Mouse (Mus musculus): Measurements from ENCODE around the gene Dll3.

DNA sequence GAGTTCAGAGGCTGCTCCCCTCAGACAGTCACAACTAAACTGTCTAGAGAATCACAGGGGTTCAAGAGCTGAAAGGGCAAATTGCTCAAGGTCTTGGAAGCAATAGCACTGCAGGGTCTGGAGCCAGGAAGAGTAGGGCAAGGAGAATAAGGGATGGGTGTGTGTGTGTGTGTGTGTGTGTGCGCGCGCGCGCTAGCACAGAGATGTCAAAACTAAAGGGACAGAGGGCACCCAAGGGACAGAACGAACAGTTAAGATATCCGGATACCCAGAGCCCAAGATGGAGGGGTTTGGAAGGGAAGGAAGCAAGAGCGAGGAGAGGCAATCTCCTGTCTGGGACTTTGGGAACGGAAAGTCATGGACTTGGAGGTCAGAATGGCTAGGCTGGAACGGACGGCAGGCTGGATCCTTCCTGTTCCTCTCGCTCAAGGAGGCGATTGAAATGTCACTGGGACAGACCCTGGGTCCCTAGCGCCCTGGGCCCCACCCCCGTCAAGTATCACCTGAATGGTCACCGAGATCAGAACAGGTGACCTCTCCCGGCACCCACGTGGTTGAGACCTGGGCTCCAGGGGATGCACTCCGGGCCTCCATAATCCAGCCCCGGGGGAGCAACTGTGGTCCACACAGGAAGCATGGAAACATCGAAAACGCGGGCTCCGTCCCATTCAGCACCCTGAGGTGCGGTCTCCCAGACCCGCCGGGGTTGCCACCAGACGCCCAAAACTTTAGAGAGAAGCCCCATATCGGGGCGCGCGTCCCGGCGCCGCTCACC is 9.3 kb upstream of the Dll3 start:
- no peak for TF ChIP-seq CTCF (IDR thresholded peaks at IDR 0.05; ENCODE audit: extremely low read depth, insufficient read depth, low read length)
- no peak for TF ChIP-seq POLR2A (IDR thresholded peaks at IDR 0.05; ENCODE audit: extremely low read depth, insufficient read depth, low read length)

Data from cortical plate, adult 2 months (tissue).